Mouse (Mus musculus): Measurements from ENCODE around the gene Abcg4. TPM values are rescaled to one million over a fixed set of nuclear protein-coding genes. Genes with fewer than 3 reads are reported as not detected.

The Abcg4 gene
- polyA plus RNA-seq, 1 experiment from 2014 or later: 3.3 TPM

DNA sequence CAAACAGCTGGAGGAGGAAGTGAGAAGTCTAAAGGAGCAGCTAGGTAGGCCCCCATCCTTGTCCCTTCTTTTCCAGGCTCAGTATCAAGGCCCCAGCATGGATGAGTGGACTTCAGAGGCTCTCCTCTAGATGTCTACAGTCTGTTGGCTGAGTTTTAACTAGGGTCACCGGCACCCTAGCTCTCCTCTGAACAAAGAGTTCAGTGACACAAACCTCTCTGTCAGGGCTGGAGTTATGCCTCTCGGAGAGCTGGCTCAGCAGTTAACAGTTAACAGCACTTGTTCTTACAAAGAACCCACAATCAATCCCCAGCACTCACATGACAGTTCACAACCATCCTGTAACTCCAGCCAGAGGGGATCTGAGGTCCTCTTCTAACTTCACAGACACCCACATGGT lies 44.8 kb downstream of the Abcg4 start:
- Histone ChIP-seq H3K27me3 (ENCODE audit: control insufficient read depth, insufficient read depth, low read length) (peaks cover under 1% of the 10 kb centered on the region; the same call in 1 of the 2 replicates), H3K4me1 (ENCODE audit: control insufficient read depth, insufficient read depth, low read length) (no peaks in the 10 kb centered on the region), H3K4me3 (ENCODE audit: low read depth, low read length) (no peak overlapping the region), H3K9ac (ENCODE audit: low read depth, low read length) (no peak overlapping the region), H3K27ac (ENCODE audit: low read depth, low read length) (no peak overlapping the region), H3K9me3 (replicated peaks; ENCODE audit: control insufficient read depth, low read length) (no peaks in the 10 kb centered on the region), H3K36me3 (ENCODE audit: control insufficient read depth, insufficient read depth, low read length) (no peaks in the 10 kb centered on the region), H3K4me2 (no peak overlapping the region)
- WGBS (ENCODE audit: insufficient replicate concordance): 47% methylated on average over 2 of the region's 2 CpGs
- ATAC-seq (replicated peaks; ENCODE audit: insufficient number of reproducible peaks, low FRiP score, low TSS enrichment): no peak

DNA sequence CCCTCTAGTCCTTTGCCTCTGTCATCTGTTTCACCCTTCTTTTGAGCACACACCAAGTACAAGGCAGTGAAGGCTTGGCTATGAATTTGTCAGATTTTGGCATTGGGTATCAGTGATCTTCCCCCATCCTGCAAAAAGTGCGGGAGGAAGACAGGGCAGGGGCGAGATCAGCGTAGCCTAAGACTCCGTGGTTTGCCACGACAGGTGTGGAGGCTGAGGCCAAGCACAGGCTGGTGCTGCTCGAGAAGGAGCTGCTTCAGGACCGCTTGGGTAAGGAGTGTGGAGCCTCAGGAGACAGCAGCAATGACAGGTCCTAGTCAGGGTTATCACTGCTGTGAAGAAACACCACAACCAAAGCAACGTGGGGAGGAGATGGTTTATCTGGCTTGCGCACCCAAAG lies 47.0 kb downstream of the Abcg4 start:
- Histone ChIP-seq H3K27me3 (ENCODE audit: control insufficient read depth, insufficient read depth, low read length) (no peaks in the 10 kb centered on the region), H3K36me3 (ENCODE audit: control insufficient read depth, insufficient read depth, low read length) (no peaks in the 10 kb centered on the region), H3K9me3 (replicated peaks; ENCODE audit: control insufficient read depth, low read length) (no peaks in the 10 kb centered on the region), H3K27ac (ENCODE audit: low read depth, low read length) (no peak overlapping the region), H3K4me1 (ENCODE audit: control insufficient read depth, insufficient read depth, low read length) (peaks cover 2% of the 10 kb centered on the region; the same call in 1 of the 2 replicates), H3K4me3 (ENCODE audit: low read depth, low read length) (no peak overlapping the region), H3K9ac (ENCODE audit: low read depth, low read length) (no peak overlapping the region), H3K4me2 (no peak overlapping the region)
- ATAC-seq (replicated peaks; ENCODE audit: insufficient number of reproducible peaks, low FRiP score, low TSS enrichment): no peak
- 61% methylated on average over 9 of the region's 9 CpGs for WGBS (ENCODE audit: insufficient replicate concordance)

DNA sequence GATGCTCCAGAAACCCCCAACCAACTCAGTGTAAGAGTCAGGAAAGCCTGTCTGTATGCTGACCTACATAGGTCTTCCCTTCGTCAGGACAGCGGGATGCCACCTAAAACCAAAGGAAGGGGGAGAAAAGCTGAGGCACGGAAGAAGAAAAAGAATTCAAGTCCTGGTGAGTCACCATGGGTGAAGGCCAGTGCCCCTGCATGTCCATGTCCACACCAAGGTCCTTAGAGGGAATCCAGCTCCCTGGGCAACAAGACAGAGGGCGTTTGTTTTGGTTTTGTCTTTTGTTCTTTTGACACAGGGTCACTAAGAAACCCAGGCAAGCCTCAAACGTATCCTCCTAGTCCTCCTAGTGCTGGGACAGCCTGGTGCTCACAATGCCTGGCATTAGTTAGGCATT lies 47.5 kb downstream of the Abcg4 start:
- no peak for ATAC-seq (replicated peaks; ENCODE audit: insufficient number of reproducible peaks, low FRiP score, low TSS enrichment)
- no peak overlapping the region for H3K9ac ChIP-seq (ENCODE audit: low read depth, low read length)
- no peaks in the 10 kb centered on the region for H3K9me3 ChIP-seq (replicated peaks; ENCODE audit: control insufficient read depth, low read length)
- 59% methylated on average over 5 of the region's 5 CpGs for WGBS (ENCODE audit: insufficient replicate concordance)
- H3K4me3 ChIP-seq (ENCODE audit: low read depth, low read length): no peak overlapping the region
- peaks cover 2% of the 10 kb centered on the region; the same call in 1 of the 2 replicates for H3K4me1 ChIP-seq (ENCODE audit: control insufficient read depth, insufficient read depth, low read length)
- no peak overlapping the region for H3K27ac ChIP-seq (ENCODE audit: low read depth, low read length)
- no peaks in the 10 kb centered on the region for H3K27me3 ChIP-seq (ENCODE audit: control insufficient read depth, insufficient read depth, low read length)
- no peak overlapping the region for H3K4me2 ChIP-seq
- H3K36me3 ChIP-seq (ENCODE audit: control insufficient read depth, insufficient read depth, low read length): no peaks in the 10 kb centered on the region

DNA sequence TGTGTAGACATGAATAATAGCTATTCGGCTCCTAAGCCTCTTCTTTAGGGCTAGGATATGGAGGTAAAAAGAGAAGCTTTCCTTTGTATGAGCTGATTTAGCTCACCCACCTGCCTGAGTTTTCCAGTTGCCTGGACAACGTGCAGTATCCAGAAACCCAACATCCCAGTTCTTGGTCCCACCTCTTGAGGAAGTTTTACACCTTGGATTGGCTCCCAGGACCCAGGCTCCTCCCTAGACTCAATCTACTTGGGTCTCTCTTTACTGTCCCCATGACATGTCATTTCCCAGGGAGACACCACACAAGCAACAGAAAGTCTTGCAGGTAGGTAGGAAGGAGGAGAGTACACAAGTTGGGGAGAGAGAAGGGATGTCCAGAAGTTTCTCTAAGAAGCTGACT lies 48.0 kb downstream of the Abcg4 start, which contains the start of gene Ccdc153:
Gene Ccdc153 (plus strand): TSS at position 278 of the 400 bp plus-strand sequence.
- Histone ChIP-seq H3K4me1 (ENCODE audit: control insufficient read depth, insufficient read depth, low read length) (peaks cover 2% of the 10 kb centered on the region; the same call in 1 of the 2 replicates), H3K4me2 (no peak within 1 kb of the TSS), H3K4me3 (ENCODE audit: low read depth, low read length) (no peak within 1 kb of the TSS), H3K9me3 (replicated peaks; ENCODE audit: control insufficient read depth, low read length) (no peaks in the 10 kb centered on the region), H3K27ac (ENCODE audit: low read depth, low read length) (no peak within 1 kb of the TSS), H3K27me3 (ENCODE audit: control insufficient read depth, insufficient read depth, low read length) (no peaks in the 10 kb centered on the region), H3K36me3 (ENCODE audit: control insufficient read depth, insufficient read depth, low read length) (no peaks in the 10 kb centered on the region), H3K9ac (ENCODE audit: low read depth, low read length) (no peak within 1 kb of the TSS)
- ATAC-seq (replicated peaks; ENCODE audit: insufficient number of reproducible peaks, low FRiP score, low TSS enrichment): no peak
- 57% methylated on average over 2 of the region's 2 CpGs for WGBS (ENCODE audit: insufficient replicate concordance)

DNA sequence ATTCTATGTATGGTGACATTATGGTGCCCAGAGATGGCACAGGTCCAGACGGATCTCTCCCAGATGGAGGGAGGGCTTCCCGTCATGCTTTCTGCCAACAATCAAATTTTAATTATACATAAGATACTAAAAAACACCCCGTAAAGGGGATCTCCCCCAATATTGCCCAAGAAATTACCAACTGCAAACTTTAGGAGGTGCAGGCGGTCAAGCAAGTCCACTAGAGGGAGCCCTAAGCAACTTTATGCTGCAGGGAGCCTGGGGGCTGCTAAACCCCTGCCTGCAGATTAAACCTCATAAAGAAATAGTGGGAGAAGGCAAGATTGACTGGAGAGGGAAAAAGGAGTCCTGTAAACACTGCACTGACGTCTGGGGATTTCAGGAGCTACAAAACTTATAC lies 49.0 kb downstream of the Abcg4 start:
- no peak overlapping the region for H3K27ac ChIP-seq (ENCODE audit: low read depth, low read length)
- H3K9me3 ChIP-seq (replicated peaks; ENCODE audit: control insufficient read depth, low read length): no peaks in the 10 kb centered on the region
- H3K36me3 ChIP-seq (ENCODE audit: control insufficient read depth, insufficient read depth, low read length): no peaks in the 10 kb centered on the region
- H3K9ac ChIP-seq (ENCODE audit: low read depth, low read length): no peak overlapping the region
- peaks cover 2% of the 10 kb centered on the region; the same call in 1 of the 2 replicates for H3K4me1 ChIP-seq (ENCODE audit: control insufficient read depth, insufficient read depth, low read length)
- H3K4me2 ChIP-seq: no peak overlapping the region
- no peak overlapping the region for H3K4me3 ChIP-seq (ENCODE audit: low read depth, low read length)
- no peaks in the 10 kb centered on the region for H3K27me3 ChIP-seq (ENCODE audit: control insufficient read depth, insufficient read depth, low read length)
- ATAC-seq (replicated peaks; ENCODE audit: insufficient number of reproducible peaks, low FRiP score, low TSS enrichment): no peak
- 12% methylated on average over 5 of the region's 5 CpGs for WGBS (ENCODE audit: insufficient replicate concordance)

DNA sequence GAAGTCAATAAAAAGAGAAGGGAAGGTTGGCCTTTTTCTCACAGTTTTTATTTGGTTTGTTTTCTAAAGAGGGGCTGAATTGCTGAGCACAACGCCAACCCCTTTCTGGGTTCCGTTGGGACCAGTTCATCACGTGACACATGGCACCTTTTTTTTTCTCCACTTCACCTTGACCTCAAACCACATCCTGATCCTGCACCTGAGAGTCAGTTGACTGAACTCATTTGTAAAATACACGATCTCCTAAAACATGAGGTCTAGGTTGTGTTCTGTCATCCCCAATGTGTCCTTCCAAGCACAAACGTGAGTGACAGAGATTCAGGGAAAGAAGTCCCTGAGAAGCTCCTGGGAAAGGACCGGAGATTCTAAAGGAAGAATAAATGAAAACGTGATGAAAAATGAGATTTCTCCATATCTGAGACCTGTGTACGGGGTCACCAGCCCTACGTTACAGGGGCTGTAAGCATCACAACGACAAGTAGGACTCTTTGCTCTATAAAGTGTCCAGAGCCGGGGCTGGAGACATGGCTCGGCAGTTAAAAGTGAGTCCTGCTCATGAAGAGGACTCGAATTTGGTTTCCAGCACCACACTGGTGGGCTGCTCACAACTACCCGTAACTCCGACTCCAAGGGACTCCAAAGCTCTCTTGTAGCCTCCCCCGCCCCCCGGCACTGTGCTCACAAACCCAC lies 49.8 kb downstream of the Abcg4 start:
- 75% methylated on average over 17 of the region's 17 CpGs for WGBS (ENCODE audit: insufficient replicate concordance)
- no peak for ATAC-seq (replicated peaks; ENCODE audit: insufficient number of reproducible peaks, low FRiP score, low TSS enrichment)

DNA sequence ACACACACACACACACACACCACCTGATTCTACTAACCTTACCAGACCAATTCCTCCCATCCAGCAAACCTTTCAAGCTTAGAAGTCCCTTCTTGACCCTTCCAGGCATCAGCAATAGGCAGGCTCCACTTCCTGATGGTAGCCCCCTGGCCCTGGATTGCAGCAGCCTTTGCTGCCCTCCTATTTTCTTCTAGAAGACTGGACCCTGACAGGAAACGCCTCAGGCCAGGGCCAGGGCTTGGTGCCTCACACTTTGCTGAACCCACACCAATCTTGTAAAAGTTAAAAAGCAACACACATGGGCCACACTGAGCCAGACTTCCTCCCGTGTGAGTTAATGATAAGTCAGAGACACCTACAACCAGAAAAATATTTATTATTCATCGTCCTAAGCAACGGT lies 51.3 kb downstream of the Abcg4 start:
- Histone ChIP-seq H3K27me3 (ENCODE audit: control insufficient read depth, insufficient read depth, low read length) (no peaks in the 10 kb centered on the region), H3K4me2 (no peak overlapping the region), H3K4me3 (ENCODE audit: low read depth, low read length) (no peak overlapping the region), H3K36me3 (ENCODE audit: control insufficient read depth, insufficient read depth, low read length) (no peaks in the 10 kb centered on the region), H3K9me3 (replicated peaks; ENCODE audit: control insufficient read depth, low read length) (no peaks in the 10 kb centered on the region), H3K9ac (ENCODE audit: low read depth, low read length) (no peak overlapping the region), H3K27ac (ENCODE audit: low read depth, low read length) (no peak overlapping the region), H3K4me1 (ENCODE audit: control insufficient read depth, insufficient read depth, low read length) (peaks cover 6% of the 10 kb centered on the region)
- no peak for ATAC-seq (replicated peaks; ENCODE audit: insufficient number of reproducible peaks, low FRiP score, low TSS enrichment)
- WGBS (ENCODE audit: insufficient replicate concordance): 60% methylated on average over 4 of the region's 4 CpGs

More for the DNA sequence above, 49.8 kb downstream of the Abcg4 start:
- no peak overlapping the region for H3K9ac ChIP-seq (ENCODE audit: low read depth, low read length)
- no peak overlapping the region for H3K4me3 ChIP-seq (ENCODE audit: low read depth, low read length)
- no peaks in the 10 kb centered on the region for H3K27me3 ChIP-seq (ENCODE audit: control insufficient read depth, insufficient read depth, low read length)
- peaks cover 2% of the 10 kb centered on the region; the same call in 1 of the 2 replicates for H3K4me1 ChIP-seq (ENCODE audit: control insufficient read depth, insufficient read depth, low read length)
- H3K4me2 ChIP-seq: no peak overlapping the region
- H3K9me3 ChIP-seq (replicated peaks; ENCODE audit: control insufficient read depth, low read length): no peaks in the 10 kb centered on the region
- H3K36me3 ChIP-seq (ENCODE audit: control insufficient read depth, insufficient read depth, low read length): no peaks in the 10 kb centered on the region
- H3K27ac ChIP-seq (ENCODE audit: low read depth, low read length): no peak overlapping the region

DNA sequence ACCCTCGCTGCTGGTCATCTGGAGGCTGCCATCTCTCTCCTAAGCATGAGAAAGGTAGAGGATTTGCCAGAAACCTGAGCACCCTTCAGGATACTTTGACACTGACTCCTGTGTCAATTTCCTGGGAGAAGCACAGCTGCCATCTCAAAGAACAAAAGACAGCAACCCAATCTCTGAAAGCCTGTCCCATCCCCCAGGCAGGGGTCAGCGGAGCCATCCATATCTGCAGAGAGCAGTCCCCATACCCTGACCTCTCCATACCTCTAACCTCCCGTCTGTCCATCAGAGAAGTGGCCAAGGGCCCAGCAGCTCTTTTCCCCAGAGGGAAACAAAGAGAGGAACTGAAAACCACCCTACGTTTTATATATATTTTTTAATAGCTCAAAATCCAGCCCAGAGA lies 51.8 kb downstream of the Abcg4 start:
- Histone ChIP-seq H3K9me3 (replicated peaks; ENCODE audit: control insufficient read depth, low read length) (no peaks in the 10 kb centered on the region), H3K27me3 (ENCODE audit: control insufficient read depth, insufficient read depth, low read length) (no peaks in the 10 kb centered on the region), H3K4me3 (ENCODE audit: low read depth, low read length) (no peak overlapping the region), H3K4me2 (no peak overlapping the region), H3K9ac (ENCODE audit: low read depth, low read length) (no peak overlapping the region), H3K36me3 (ENCODE audit: control insufficient read depth, insufficient read depth, low read length) (no peaks in the 10 kb centered on the region), H3K27ac (ENCODE audit: low read depth, low read length) (no peak overlapping the region), H3K4me1 (ENCODE audit: control insufficient read depth, insufficient read depth, low read length) (peaks cover 12% of the 10 kb centered on the region)
- ATAC-seq (replicated peaks; ENCODE audit: insufficient number of reproducible peaks, low FRiP score, low TSS enrichment): no peak
- WGBS (ENCODE audit: insufficient replicate concordance): 58% methylated on average over 4 of the region's 4 CpGs
